Mouse (Mus musculus) stomach, embryonic 14.5 days (tissue): Measurements from ENCODE around the gene Phactr1. TPM values are rescaled to one million over a fixed set of nuclear protein-coding genes. Genes with fewer than 3 reads are reported as not detected.

ENCODE experiments used
- ATAC-seq: fragments of 200-750 bp; cut with Nextera tagmentation; 2 replicates; pipeline ENCODE4 v1.8.0; 2017; ENCODE audit warnings: low read depth, moderate TSS enrichment; ENCODE audit not compliant: insufficient number of reproducible peaks, insufficient read depth, low FRiP score
- H3K27ac ChIP-seq: fragments of 300-500 bp; sonication (generic); 2 replicates; pipeline ENCODE4 v1.5.1; 2014; ENCODE audit warnings: mild to moderate bottlenecking, low read length, moderate library complexity, mixed read lengths
- H3K27me3 ChIP-seq: fragments of 300-500 bp; sonication (generic); 2 replicates; pipeline ENCODE4 v1.6.1; 2014; ENCODE audit warnings: low read length, control low read depth, mixed read lengths; ENCODE audit not compliant: control insufficient read depth, insufficient read depth
- H3K36me3 ChIP-seq: fragments of 300-500 bp; sonication (generic); 2 replicates; pipeline ENCODE4 v1.6.1; 2014; ENCODE audit warnings: mild to moderate bottlenecking, control low read depth, low read length, moderate library complexity, mixed read lengths; ENCODE audit not compliant: control insufficient read depth, insufficient read depth
- H3K4me1 ChIP-seq: fragments of 300-500 bp; sonication (generic); 2 replicates; pipeline ENCODE4 v1.6.1; 2014; ENCODE audit warnings: low read length, control low read depth, mixed read lengths; ENCODE audit not compliant: control insufficient read depth, insufficient read depth
- H3K4me2 ChIP-seq: fragments of 300-500 bp; sonication (generic); replicated peaks from 2 replicates; pipeline ENCODE4 v1.6.1; 2014; ENCODE audit warnings: low read depth, low read length, control low read depth
- H3K4me3 ChIP-seq: fragments of 300-500 bp; sonication (generic); 2 replicates; pipeline ENCODE4 v1.5.1; 2014; ENCODE audit warnings: low read depth, low read length, control low read depth
- H3K9ac ChIP-seq: fragments of 300-500 bp; sonication (generic); replicated peaks from 2 replicates; pipeline ENCODE4 v1.6.1; 2014; ENCODE audit warnings: low read depth, mild to moderate bottlenecking, control low read depth, low read length, moderate library complexity, mixed read lengths
- H3K9me3 ChIP-seq: fragments of 300-500 bp; sonication (generic); 2 replicates; pipeline ENCODE4 v1.6.1; 2016; ENCODE audit warnings: low read depth, low read length, control low read depth; ENCODE audit not compliant: control insufficient read depth
- WGBS: fragments of 180-500 bp; shearing (Covaris S2); extraction: QIAGEN DNeasy Blood & Tissue Kit; methylation state at CpG from one replicate; pipeline ENCODE4 v1.1.7; 2014; 5-methylcytosine and 5-hydroxymethylcytosine counted together
- polyA plus RNA-seq: library from polyadenylated mRNA; unstranded; fragments of >200 nt; fragmentation: Nextera tagmentation; extraction: Ambion mirVana; gene quantifications from 2 replicates; pipeline ENCODE4 v1.2.1, GENCODE M21; 2014

The Phactr1 gene
- polyA plus RNA-seq, 1 experiment from 2014 or later, result 8.0 TPM

GRCm38 (mm10) chr13:43157370-43157769 is 476.9 kb downstream of the Phactr1 start:
- peak; percentile 64 for ATAC-seq
- Histone ChIP-seq H3K36me3 (peaks cover 10% of the 10 kb centered on the region; the same call in 1 of the 2 replicates), H3K27ac (peak overlapping the region; percentile 27; the same call in 1 of the 2 replicates), H3K9ac (no peak overlapping the region), H3K4me3 (no peak overlapping the region), H3K4me2 (no peak overlapping the region), H3K27me3 (no peaks in the 10 kb centered on the region), H3K9me3 (no peaks in the 10 kb centered on the region), H3K4me1 (no peaks in the 10 kb centered on the region)
- whole genome bisulfite sequencing, result 40% methylated on average over 5 of the region's 5 CpGs

- WGBS, result 73% methylated on average over 5 of the region's 5 CpGs
- Histone ChIP-seq H3K4me2 (no peak overlapping the region), H3K27ac (no peak overlapping the region), H3K36me3 (peaks cover 15% of the 10 kb centered on the region), H3K4me1 (no peaks in the 10 kb centered on the region), H3K9ac (no peak overlapping the region), H3K27me3 (no peaks in the 10 kb centered on the region), H3K9me3 (no peaks in the 10 kb centered on the region), H3K4me3 (no peak overlapping the region)
- no peak for ATAC-seq
Measured at GRCm38 (mm10) chr13:43158281-43158680, 477.9 kb downstream of the Phactr1 start.

GRCm38 (mm10) chr13:43159429-43159828 is 479.0 kb downstream of the Phactr1 start:
- H3K27ac ChIP-seq, result peak overlapping the region; percentile 61; the same call in 1 of the 2 replicates
- WGBS, result 21% methylated on average over 3 of the region's 3 CpGs
- H3K9me3 ChIP-seq, result no peaks in the 10 kb centered on the region
- H3K27me3 ChIP-seq, result no peaks in the 10 kb centered on the region
- H3K4me3 ChIP-seq, result no peak overlapping the region
- peaks cover 20% of the 10 kb centered on the region for H3K36me3 ChIP-seq
- ATAC-seq, result peak; percentile 68; the same call in 1 of the 2 replicates
- H3K4me1 ChIP-seq, result no peaks in the 10 kb centered on the region
- H3K4me2 ChIP-seq, result no peak overlapping the region
- H3K9ac ChIP-seq, result no peak overlapping the region

GRCm38 (mm10) chr13:43167721-43168120 is 487.3 kb downstream of the Phactr1 start:
- Histone ChIP-seq H3K4me3 (no peak overlapping the region), H3K36me3 (peaks cover 15% of the 10 kb centered on the region), H3K4me1 (0 out of 2 replicates have a peak, but pooled peaks cover 5% of the 10 kb centered on the region), H3K9ac (no peak overlapping the region), H3K9me3 (no peaks in the 10 kb centered on the region), H3K27ac (no peak overlapping the region), H3K27me3 (no peaks in the 10 kb centered on the region), H3K4me2 (no peak overlapping the region)
- 79% methylated on average over 9 of the region's 9 CpGs for WGBS
- ATAC-seq, result no peak

- H3K9me3 ChIP-seq, result no peaks in the 10 kb centered on the region
- 0 out of 2 replicates have a peak, but pooled peaks cover 5% of the 10 kb centered on the region for H3K4me1 ChIP-seq
- peak within 1 kb of the TSS; percentile 64 for H3K4me3 ChIP-seq
- WGBS, result under 1% methylated on average over 48 of the region's 48 CpGs
- peak within 1 kb of the TSS; percentile 73 for H3K9ac ChIP-seq
- peak within 1 kb of the TSS; percentile 72 for H3K27ac ChIP-seq
- H3K4me2 ChIP-seq, result peak within 1 kb of the TSS; percentile 66
- peak; percentile 94 for ATAC-seq
- H3K27me3 ChIP-seq, result no peaks in the 10 kb centered on the region
- H3K36me3 ChIP-seq, result peaks cover 3% of the 10 kb centered on the region; the same call in 1 of the 2 replicates
Measured at GRCm38 (mm10) chr13:43171020-43171710, 490.7 kb downstream of the Phactr1 start, which contains the start of gene Tbc1d7. Tbc1d7 (minus strand) TSS chr13:43171501.

GRCm38 (mm10) chr13:43172036-43172713 is 491.8 kb downstream of the Phactr1 start:
- H3K4me3 ChIP-seq, result peak overlapping the region; percentile 64
- H3K27ac ChIP-seq, result no peak overlapping the region
- no peak for ATAC-seq
- peaks cover 3% of the 10 kb centered on the region; the same call in 1 of the 2 replicates for H3K36me3 ChIP-seq
- H3K9ac ChIP-seq, result peak overlapping the region; percentile 73; the same call in 1 of the 2 replicates
- no peaks in the 10 kb centered on the region for H3K27me3 ChIP-seq
- H3K9me3 ChIP-seq, result no peaks in the 10 kb centered on the region
- WGBS, result 31% methylated on average over 14 of the region's 14 CpGs
- H3K4me1 ChIP-seq, result 0 out of 2 replicates have a peak, but pooled peaks cover 5% of the 10 kb centered on the region
- peak overlapping the region; percentile 66 for H3K4me2 ChIP-seq

- Histone ChIP-seq H3K4me2 (no peak overlapping the region), H3K27ac (no peak overlapping the region), H3K4me1 (0 out of 2 replicates have a peak, but pooled peaks cover 5% of the 10 kb centered on the region), H3K36me3 (peaks cover 2% of the 10 kb centered on the region; the same call in 1 of the 2 replicates), H3K9me3 (no peaks in the 10 kb centered on the region), H3K27me3 (no peaks in the 10 kb centered on the region), H3K9ac (no peak overlapping the region), H3K4me3 (no peak overlapping the region)
- no peak for ATAC-seq
- 12% methylated on average over 9 of the region's 9 CpGs for WGBS
Measured at GRCm38 (mm10) chr13:43173262-43173661, 492.8 kb downstream of the Phactr1 start.

GRCm38 (mm10) chr13:43176676-43177075 is 496.3 kb downstream of the Phactr1 start:
- Histone ChIP-seq H3K4me1 (0 out of 2 replicates have a peak, but pooled peaks cover 5% of the 10 kb centered on the region), H3K4me3 (no peak overlapping the region), H3K9me3 (no peaks in the 10 kb centered on the region), H3K9ac (no peak overlapping the region), H3K27me3 (no peaks in the 10 kb centered on the region), H3K27ac (no peak overlapping the region), H3K4me2 (no peak overlapping the region), H3K36me3 (no peaks in the 10 kb centered on the region)
- no peak for ATAC-seq
- WGBS, result 90% methylated on average over 3 of the region's 3 CpGs
